Mouse (Mus musculus) regulatory T cell (primary cell): ENCODE results near the gene Itgb1bp1.

Source experiments
- in situ Hi-C: fragments of 300-600 bp; cut with MboI, MseI; formaldehyde crosslinking; loops from one replicate; pipeline ENCODE4 v1.15.1; 2025; ENCODE audit warnings: high pct_unique_total_duplicates

Itgb1bp1 gene

DNA sequence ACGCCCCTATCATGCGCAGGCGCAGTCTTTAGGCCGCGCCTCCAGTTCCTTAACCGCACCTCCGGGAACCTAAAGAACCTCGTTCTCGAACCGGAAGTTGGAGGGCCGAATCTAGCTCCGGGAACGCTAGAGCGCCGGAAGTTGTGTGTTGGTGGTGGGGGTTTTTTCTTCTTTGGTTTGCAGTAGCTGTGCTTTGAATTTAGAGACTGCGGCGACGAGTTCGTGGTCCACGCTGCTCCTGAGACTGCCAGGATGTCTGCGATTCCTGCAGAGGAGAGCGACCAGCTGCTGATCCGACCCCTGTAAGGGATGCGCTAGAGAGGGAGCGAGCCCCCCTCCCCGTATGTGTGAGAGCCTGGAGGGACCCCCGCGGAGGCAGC lies at the start of gene Itgb1bp1:
Itgb1bp1 (minus strand) TSS at position 42 of the 380 bp plus-strand sequence.
- in situ Hi-C loops: loop anchor here (5.0 kb wide), 1 partner anchor 86 kb away; the partner anchor contains the start of gene Adam17

DNA sequence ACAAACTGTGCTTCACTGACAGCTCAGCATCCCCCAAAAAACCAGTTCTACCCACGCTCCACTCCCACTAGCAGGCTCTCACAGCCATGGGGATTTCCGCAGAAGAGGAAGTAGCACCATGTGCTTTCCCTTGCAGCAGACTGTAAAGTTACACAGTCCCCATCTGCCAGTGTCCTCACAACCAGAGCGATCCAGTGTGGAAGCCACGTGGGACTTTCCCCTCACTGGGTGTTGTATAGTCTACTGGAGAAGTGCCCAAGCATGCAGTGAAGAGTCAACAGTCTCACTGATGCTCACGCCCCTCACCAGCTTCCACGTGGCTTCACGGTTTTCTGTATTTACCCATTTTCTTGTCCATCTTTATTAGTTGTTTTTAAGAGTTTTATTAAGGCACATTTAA lies 49.8 kb upstream of the Itgb1bp1 start:
- in situ Hi-C loops: no loop called here

DNA sequence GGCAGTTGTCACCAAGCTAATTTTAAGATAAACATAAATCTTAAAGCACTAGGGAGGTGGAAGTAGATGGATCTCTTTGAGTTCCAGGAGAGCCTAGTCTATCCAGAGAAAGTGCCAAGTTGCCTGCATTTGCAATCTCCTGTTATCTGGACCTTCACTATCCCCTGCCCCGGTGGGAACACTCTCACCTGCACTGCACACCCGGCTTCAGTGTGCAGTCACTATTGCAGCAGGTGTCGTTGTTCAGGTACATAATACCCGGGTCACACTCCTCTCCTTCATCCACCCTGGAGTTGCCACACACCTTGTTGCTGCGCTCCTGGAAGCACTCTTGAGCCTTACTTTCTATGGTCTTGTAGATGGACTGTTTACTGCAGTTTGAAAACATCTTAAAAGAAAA lies 47.7 kb upstream of the Itgb1bp1 start:
- in situ Hi-C loops: no loop called here

DNA sequence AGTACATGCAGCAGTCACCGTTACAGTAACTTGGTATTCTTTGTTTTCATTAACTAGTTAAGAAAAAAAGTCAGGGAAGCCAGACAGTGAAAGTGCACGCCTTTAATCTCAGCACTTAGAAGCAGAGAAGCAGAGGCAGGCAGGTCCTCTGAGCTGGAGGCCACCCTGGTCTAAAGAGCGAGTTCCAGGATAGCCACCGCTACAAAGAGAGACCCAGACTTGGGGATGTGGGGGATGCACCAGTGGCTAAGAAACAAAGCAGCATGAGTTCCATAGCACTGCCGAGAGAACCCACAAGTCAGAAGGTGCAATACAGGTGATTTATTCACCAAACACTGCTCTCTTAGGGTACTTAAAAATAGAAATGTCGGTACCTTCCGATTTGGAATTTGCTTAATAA lies 46.9 kb upstream of the Itgb1bp1 start:
- in situ Hi-C loops: no loop called here

- in situ Hi-C loops: no loop called here
These were observed 45.6 kb upstream of the Itgb1bp1 start for GRCm38 (mm10) chr12:21331711-21332110.

DNA sequence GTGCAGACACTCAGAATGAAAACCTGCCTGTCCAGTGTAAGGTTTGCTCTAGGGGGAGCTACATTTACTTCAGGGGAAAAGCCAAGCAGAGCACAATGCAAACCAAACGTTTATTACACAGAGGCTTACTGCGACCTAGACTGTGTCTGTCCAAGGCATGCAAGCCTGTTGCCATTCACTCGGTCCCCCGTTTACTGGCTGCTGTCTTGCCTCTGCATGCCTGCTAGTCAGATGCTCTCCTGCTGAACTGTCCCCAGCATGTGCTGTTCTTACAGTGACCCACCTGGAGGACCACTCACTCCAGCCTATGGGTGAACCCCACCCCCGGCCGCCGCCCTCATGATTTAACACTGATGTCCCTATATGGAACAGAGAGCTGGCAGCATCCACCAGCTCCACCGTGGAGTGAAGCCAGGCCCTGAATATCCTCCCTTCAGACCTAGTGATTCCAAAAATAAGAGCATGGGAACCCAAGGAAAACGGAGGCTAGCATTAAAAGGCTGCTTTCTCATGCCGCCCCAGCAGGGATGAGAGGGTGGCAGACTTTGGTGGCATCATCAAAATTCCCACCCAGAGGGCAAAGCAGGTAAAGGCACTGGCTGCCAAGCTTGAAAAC lies 45.0 kb upstream of the Itgb1bp1 start:
- in situ Hi-C loops: no loop called here

- in situ Hi-C loops: loop anchor here (5.0 to 10.0 kb wide), 3 partner anchors 37 to 285 kb away; no protein-coding TSS in a partner anchor
These were observed 43.7 kb upstream of the Itgb1bp1 start for GRCm38 (mm10) chr12:21329661-21330400.

DNA sequence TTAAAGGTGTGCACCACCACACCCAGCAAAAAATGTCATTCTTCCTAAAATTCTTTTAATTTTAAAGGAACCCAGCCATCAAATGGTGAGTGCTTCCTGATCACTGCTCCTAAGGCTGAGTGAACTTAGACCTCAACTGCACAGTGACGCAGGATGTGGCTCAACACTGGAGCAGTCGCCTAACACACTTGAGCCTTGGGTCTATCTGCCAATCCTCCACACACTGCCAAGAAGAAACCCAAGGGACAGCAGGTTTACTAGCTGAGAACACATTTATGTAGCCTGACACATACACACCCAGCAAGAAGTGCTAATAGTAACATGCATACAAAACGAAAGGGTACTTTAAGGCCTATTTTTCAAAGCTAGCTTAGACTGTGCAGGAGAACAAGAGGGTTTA lies 40.2 kb upstream of the Itgb1bp1 start:
- in situ Hi-C loops: loop anchor here (5.0 to 10.0 kb wide), 3 partner anchors 34 to 288 kb away; no protein-coding TSS in a partner anchor

DNA sequence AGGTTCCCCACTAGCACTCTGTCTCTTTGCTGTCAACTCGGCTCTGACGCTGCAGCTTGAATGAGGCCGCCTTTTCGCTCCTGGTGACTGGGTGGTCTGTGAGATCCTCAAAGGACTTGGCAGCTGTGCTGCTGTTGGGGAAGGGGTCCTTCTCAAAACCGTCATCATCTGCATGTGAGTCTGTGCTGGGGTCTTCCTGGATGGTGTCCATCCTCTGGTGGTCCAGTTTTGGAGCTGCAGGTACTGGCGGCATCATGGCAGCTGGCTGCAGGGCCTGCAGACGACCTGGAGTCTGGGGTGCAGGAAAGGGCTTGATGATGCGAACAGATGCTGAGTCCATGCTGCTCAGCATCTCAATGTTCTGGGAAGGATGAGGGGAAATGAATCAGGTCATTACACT lies 39.2 kb upstream of the Itgb1bp1 start:
- in situ Hi-C loops: loop anchor here (5.0 to 10.0 kb wide), 3 partner anchors 33 to 290 kb away; no protein-coding TSS in a partner anchor

- in situ Hi-C loops: loop anchor here (10.0 kb wide), 1 partner anchor 291 kb away; no protein-coding TSS in a partner anchor
These were observed 38.0 kb upstream of the Itgb1bp1 start for GRCm38 (mm10) chr12:21324101-21324500.

DNA sequence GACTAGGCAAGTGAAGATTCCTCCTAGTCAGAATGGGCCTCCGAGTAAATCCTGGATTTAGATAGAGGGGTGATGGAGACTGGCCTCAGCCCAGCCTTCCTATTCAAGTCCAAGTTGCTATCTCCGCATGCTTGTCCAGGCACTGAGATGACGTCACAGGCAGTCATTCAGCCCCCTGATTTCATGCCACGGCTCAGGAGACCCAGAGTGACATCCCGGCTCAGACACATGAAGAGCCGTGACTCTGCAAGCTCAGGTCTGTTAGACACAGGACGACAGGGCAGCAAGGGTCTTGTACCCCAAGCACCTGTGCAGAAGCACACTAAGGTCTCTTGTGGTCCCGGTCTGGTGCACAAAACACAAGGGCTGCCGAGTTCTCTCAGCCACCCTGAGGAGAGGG lies 36.8 kb upstream of the Itgb1bp1 start:
- in situ Hi-C loops: loop anchor here (10.0 kb wide), 1 partner anchor 292 kb away; no protein-coding TSS in a partner anchor

DNA sequence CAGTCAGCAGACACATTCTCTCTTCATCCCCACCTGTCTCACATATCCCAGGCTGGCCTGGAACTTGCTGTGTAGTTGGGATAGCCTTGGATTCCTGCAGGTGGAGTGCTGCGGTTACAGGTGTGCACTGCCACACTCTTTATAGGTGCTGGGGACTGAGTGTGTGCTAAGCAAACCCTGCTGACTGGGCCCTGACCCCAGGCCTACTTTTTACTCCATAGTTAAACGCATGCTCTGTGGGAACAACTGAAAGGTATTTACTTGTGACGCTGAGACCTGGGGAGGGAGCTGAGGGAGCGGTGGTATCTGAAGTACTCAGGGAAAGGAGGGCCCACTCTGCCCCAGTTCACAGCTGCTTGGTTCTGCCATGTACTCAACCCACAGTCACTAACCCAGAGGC lies 36.2 kb upstream of the Itgb1bp1 start:
- in situ Hi-C loops: loop anchor here (10.0 kb wide), 1 partner anchor 293 kb away; no protein-coding TSS in a partner anchor

DNA sequence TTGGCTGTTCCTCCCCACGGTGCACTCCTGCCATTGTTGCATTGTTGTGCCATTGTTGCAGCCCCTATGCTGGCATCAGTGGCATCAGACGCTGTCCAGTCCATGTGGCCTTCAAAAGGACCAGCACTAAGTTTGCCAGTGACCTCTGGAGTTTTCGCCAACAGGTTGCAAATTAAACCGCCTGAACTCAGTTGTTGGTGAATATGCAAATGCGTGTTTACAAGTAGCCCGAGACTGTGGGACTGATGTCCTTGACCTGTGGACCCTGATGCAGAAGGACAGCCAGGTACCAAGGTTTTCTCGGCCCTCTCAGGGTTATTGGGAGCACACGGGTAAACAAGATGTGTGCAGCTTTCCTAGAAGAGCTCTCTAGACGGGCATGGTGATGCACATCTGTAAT lies 35.1 kb upstream of the Itgb1bp1 start:
- in situ Hi-C loops: loop anchor here (10.0 kb wide), 1 partner anchor 294 kb away; no protein-coding TSS in a partner anchor

GRCm38 (mm10) chr12:21320317-21320716 lies 34.2 kb upstream of the Itgb1bp1 start:
- in situ Hi-C loops: loop anchor here (10.0 kb wide), 1 partner anchor 294 kb away; no protein-coding TSS in a partner anchor

GRCm38 (mm10) chr12:21318143-21318895 lies 32.2 kb upstream of the Itgb1bp1 start:
- in situ Hi-C loops: no loop called here

GRCm38 (mm10) chr12:21316869-21317265 lies 30.8 kb upstream of the Itgb1bp1 start:
- in situ Hi-C loops: no loop called here

DNA sequence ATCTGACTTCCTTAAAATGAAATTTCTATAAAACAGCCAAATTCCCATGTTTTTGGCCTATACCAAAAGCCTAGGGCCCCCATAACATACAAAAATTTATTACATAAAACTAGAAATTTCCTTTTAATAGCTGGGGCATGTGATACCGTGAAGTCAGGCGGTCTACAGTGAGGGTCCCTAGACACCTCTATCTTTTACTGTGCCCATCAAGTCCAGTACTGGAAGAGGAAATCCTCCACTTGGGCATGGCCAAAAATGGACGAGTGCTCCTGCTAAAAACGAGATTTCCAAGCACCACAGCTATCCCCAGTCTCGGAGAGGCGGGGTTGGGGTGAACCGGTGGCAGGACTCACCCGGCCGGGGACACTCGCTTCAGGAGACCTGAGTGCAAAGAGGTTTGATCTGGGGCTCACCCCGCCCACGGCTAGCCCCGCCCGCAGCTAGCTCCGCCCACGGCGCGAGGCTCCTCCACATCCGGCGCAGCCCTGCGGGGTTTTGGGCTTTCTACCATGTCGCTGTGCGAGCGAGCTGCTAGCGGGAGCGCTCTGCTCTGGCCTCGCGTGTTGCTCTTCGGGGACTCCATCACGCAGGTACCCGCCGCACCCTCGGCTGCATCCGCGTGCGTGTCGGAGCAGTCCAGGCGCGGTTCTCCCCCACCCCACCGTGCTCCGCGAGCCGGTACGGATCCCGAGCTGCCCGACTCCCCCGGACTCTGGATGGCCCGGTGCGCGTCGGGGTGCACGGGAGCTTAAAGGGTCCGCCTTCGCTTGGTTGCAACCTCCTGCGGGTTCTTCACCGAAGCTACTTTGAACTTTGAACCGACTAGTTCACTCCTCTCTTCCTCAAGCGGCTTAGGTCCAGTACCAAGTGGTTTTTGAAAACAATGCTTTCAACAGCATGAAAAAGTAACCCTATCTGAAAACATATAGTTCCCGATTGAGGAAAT lies 30.1 kb upstream of the Itgb1bp1 start, which contains the start of gene Iah1:
Iah1 (plus strand) TSS at position 467 of the 946 bp plus-strand sequence.
- in situ Hi-C loops: no loop called here

- in situ Hi-C loops: no loop called here
These were observed 26.1 kb upstream of the Itgb1bp1 start for GRCm38 (mm10) chr12:21312201-21312600.

GRCm38 (mm10) chr12:21306721-21307120 lies 20.6 kb upstream of the Itgb1bp1 start:
- in situ Hi-C loops: no loop called here

DNA sequence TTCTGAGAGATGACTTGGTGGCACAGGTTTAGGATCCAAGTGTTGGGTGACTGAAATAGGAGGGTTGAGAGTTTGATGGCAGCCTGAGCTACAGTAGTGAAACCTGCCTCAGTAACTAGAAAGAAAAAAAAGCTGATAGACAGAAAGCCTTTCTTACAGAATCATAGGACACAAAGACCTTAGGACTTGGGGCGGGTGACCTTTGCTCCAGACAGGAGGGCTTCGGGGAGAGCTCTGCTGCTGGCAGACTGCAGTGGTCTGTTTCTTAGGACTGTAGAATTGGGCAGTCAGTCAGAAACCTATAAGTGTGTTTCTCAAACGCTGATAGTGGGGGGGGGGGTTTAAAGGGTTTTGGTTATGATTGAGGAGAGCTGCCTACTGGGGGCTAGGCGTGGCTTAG lies 19.7 kb upstream of the Itgb1bp1 start:
- in situ Hi-C loops: no loop called here

DNA sequence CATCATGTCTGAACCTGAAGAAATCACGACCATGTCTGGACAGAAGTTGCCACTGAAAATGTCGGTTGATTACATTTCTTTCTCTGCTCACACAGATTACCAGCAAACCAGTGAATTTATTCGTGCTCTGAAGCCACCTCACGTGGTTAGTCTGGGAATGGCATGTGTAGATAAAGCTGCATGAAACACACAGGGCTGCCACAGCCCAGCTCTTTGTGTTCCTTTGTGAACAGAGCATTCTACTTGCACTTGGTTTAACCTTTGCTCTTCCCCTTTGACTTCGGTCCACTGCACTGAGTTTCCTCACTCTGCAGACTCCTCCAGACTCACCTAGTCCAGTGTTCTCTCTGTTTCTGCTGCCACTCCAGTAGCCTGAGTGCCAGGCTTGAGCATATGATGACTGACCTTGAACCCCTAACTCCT lies 16.3 kb upstream of the Itgb1bp1 start:
- in situ Hi-C loops: no loop called here
